Mouse (Mus musculus): ENCODE data around the gene Ttll11.

Ttll11 gene

DNA sequence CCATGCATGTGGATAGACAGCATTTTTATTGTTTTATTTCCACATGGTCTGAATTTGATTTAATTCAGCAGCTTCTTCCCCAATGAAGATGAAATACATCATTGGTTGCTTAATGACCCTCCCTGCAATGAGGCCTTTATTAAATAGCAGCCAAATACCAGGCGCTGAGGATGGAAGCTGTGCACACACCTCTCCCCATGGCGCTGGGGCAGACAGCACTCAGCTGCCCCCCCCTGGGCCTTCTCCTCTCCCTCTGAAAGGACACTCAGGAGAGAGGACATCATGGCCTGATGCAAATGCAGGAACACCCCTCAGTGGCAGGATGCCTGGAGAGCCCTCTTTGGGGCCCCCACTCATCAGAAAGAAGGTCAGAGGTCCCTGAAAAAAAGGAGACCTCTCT is 16.4 kb downstream of the Ttll11 start:
- no peak for DNase-seq

- DNase-seq, result no peak
These were observed 18.1 kb downstream of the Ttll11 start for GRCm38 (mm10) chr2:35961593-35962127.

DNA sequence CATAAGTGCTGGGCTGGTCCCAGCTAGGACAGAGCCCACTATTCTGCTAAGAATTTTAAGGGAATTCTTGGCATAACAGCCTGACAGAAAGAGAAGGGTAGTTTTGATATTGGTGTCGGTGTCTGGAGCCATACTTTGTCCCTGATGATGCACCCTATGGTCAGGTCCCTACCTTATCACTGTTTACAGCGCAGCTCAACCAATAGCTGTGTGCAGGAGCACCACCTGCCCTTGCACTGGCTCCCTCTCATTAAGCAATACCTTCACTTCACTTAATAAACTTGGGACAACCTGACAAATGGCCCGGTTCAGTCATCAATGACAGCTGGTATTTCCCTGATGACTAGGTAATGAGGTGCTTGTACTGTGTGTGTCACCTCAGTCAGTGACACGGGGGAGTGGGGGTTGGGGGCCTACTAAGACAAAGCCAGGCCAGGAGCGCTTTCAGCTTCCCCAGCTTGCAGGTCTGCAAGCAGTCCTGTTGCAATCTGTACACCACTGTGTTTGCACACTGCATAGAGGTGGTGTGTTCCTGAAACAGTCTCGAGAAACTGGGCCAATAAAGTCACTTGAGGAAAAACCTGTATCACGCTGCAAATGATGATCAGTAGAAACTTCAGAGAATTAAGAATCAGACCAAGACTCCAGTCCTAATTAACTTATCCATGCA is 22.1 kb downstream of the Ttll11 start:
- DNase-seq, result no peak

- no peak for DNase-seq
These were observed 24.5 kb downstream of the Ttll11 start for GRCm38 (mm10) chr2:35955211-35955610.

GRCm38 (mm10) chr2:35952187-35952958 is 27.3 kb downstream of the Ttll11 start:
- no peak for DNase-seq

DNA sequence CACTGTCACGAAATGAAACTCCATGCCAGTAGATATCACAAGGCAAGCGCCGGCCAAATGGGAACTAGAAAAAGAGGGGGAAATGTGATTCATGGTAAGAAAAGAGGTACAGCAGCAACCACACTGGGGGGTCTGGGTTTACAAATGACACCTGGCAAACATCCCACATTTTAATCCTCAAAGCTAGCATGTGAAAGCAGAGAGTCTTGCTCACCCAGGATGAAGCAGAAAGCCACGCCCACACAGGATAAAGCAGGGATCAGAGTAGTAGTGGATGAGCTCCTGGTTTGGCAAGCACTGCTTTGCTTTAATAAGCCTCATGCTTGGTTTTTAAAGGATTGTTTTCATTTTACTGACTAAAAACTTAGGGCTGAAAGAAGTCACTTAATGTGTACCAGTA is 34.8 kb downstream of the Ttll11 start:
- DNase-seq, result no peak

GRCm38 (mm10) chr2:35942960-35943359 is 36.8 kb downstream of the Ttll11 start:
- DNase-seq, result no peak

- no peak for DNase-seq
These were observed 44.7 kb downstream of the Ttll11 start for GRCm38 (mm10) chr2:35935045-35935444.

- no peak for DNase-seq
These were observed 46.6 kb downstream of the Ttll11 start for GRCm38 (mm10) chr2:35933116-35933515.

- DNase-seq, result no peak
These were observed 48.1 kb downstream of the Ttll11 start for GRCm38 (mm10) chr2:35931619-35932018.

GRCm38 (mm10) chr2:35930498-35931149 is 49.1 kb downstream of the Ttll11 start:
- DNase-seq, result peak; percentile 26 to 72

GRCm38 (mm10) chr2:35928133-35928532 is 51.6 kb downstream of the Ttll11 start:
- DNase-seq, result no peak

GRCm38 (mm10) chr2:35924947-35925346 is 54.8 kb downstream of the Ttll11 start:
- DNase-seq, result no peak

DNA sequence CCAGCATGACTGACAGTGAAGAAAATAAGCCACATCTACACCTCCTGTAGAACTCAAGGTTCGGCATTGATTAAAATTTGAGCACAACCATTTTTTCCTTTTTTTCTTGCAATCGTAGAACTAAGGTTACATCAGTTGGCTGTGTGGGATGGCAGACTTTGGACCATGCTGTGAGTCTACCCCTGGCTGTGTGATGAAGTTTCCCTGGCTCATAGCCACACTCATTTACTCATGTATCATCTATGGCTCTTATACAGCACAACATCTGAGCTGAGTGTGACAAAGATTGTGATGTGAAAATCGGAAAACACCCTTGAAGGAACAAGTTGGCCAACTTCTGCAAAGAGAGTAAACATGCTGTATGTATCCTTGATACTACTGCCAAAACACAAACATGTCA is 56.8 kb downstream of the Ttll11 start:
- no peak for DNase-seq

DNA sequence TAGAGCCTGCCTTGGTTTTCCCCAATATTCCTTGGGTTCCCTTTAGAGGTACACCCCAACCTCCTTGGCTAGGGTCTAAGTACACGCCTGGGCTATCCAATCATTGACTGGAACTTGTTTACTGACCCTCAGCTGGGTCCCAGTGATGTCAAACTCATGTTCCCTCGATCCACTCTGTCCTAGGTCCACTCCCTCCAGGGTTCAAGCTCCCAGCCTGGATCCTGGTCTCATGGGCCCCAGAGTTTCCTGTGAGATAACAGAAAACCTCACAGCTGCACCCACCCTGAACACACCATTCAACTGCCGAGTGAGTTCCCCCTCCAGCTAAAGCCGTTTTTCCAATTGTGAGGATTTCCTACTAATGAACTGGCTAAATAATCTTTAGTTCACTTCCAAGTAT is 67.6 kb downstream of the Ttll11 start:
- DNase-seq, result no peak

- no peak for DNase-seq
These were observed 68.0 kb downstream of the Ttll11 start for GRCm38 (mm10) chr2:35911675-35912074.

- no peak for DNase-seq
These were observed 69.0 kb downstream of the Ttll11 start for GRCm38 (mm10) chr2:35910740-35911139.

DNA sequence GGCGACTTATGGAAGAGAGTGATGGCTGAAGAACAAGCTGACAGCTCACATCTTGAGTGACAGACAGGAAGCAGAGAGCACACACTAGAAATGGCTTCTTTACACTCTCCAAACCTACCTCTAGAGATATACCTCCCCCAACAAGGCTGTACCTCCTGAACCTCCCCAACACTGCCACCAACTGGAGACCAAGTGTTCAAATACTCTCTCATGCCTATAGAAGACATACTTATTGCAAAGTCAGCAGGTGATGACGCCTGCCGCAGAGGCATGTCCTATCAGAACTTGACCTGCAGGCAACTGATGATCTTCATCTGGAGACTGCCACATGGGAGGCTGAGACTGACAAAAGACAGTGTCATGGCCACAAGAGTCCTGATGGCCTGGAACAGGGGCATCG is 70.4 kb downstream of the Ttll11 start:
- DNase-seq, result no peak

DNA sequence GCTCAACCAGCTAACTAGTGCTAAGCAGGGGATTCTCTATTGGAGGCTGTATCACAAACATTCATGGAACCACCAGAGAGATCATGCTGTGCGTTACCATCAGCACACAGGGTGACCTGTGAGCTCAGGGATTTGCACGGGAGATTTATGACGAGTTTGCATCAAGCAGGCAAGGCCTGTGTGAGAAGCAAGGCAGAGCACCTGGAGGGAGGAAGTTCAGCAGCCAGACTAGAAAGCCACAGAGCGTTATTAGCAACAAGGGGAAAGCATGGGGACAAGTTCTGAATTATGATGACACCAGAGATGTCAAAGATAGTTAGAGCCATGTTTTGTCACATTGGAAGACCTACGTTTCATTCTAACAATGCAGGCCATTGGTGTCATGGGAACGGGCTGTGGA is 72.1 kb downstream of the Ttll11 start:
- DNase-seq, result no peak

DNA sequence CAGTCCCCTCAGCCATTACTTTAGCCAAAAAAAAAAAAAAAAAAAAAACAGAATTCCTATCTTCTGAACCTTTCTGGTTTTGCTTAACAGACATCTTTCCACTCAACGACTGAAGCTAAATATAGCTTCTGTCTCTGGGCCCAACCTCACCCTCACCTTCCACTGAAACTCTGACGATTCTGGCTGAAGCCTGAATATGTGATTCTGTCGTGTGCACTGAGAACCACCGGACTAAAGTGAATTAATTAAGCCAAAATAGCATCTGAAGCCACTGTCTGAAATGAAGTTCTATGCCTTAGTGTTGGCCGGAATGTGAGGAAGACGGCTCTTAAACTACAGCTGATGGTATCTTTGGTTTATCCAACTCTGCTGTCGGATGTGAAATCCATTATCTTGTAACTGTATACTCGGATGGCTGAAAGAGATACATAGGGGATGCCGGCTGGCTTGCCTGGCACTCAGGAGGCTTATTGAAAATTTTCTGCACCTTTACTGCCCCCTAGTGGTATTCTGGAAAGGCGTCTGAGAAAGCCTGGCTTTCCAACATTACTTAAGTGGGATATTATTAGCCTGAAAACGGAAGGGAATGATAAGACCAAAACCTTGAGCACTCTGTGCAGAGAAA is 73.4 kb downstream of the Ttll11 start:
- DNase-seq, result peak; percentile 63 to 69

DNA sequence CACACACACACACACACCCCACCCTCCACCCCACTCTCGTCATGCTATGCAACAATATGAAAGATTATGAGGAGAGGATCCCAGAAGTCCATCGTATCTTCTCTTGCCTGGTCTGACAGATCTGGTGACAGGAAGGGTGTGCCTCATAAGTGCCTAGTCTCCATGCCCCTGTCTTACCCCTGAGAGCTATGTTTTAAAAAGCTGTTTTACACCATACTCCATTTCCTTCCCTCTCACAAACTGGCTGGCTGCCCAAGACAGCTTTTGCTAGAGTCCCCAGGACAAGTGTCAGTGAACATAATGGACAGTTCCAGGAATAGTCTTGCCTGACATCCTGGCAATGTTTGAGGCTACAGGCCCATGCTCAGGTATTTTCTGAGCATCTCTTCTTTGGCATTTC is 78.9 kb downstream of the Ttll11 start:
- peak; percentile 34 to 43 for DNase-seq

GRCm38 (mm10) chr2:35899712-35900111 is 80.0 kb downstream of the Ttll11 start:
- DNase-seq, result no peak

DNA sequence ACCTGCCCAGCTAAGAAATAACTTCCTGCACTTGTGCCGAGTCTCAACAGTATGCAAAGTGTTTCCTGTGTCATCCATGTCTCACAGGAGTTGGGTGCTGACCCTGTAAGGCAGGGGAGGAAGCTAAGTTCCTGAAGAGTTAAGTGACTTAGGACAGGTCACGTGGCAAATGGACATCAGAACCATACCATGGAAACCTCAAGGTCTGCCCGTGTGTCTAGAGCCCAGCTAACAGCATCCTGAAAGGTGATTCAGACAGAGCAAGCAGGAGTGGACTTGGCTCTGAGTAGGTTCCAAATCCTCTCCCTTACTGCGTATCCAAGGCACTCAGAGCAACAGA is 80.6 kb downstream of the Ttll11 start:
- DNase-seq, result no peak

All from kidney, adult 8-10 months (tissue).